Mouse (Mus musculus) kidney, adult 2 months (tissue): ENCODE data around the gene Ggt1.
"Not testable (repeated sequence)": the region's sequence is repeated elsewhere in the genome, so short reads cannot be mapped to it uniquely, and the experiment has no call there.

Source experiments
- CTCF ChIP-seq: fragments of 200-500 bp; conservative IDR thresholded peaks from 2 replicates; pipeline ENCODE4 v1.5.1; 2011; ENCODE audit warnings: low read depth, mild to moderate bottlenecking, control low read depth, low read length, moderate library complexity, mixed read lengths; ENCODE audit not compliant: insufficient read depth, insufficient read length
- POLR2A ChIP-seq: fragments of 200-500 bp; IDR thresholded peaks from one replicate; pipeline ENCODE4 v1.6.1; 2011; ENCODE audit warnings: low read depth, low read length, control low read depth

GRCm38 (mm10) chr10:75566765-75567164 is 5.4 kb downstream of the Ggt1 start:
- TF ChIP-seq CTCF, POLR2A: not testable (repeated sequence)
